Mouse (Mus musculus): ENCODE measurements around the gene Exog. TPM values are rescaled to one million over a fixed set of nuclear protein-coding genes. Genes with fewer than 3 reads are reported as not detected.
A peak's percentile ranks its signal among the peaks of the same experiment; 100 is the strongest.

The Exog gene
- polyA plus RNA-seq (2012; fragmentation: generic; extraction: Trizol): 7.3 TPM
- long read RNA-seq, experiment 1, partial matches to known transcripts: 1 of 11 reads
- long read RNA-seq, experiment 1, other reads (novel, unspliced or antisense): 5 of 11 reads
- long read RNA-seq, experiment 2, transcript Exog-204 (7 exons, 2,624 nt): minor isoform, 13 of 186 reads
- long read RNA-seq, experiment 2, transcript Exog-202 (7 exons, 2,571 nt): minor isoform, 37 of 186 reads
- long read RNA-seq, experiment 2, transcript Exog-201 (6 exons, 3,832 nt): major isoform, 104 of 186 reads
- long read RNA-seq, experiment 2, partial matches to known transcripts: 1 of 186 reads
- long read RNA-seq, experiment 2, other reads (novel, unspliced or antisense): 31 of 186 reads

DNA sequence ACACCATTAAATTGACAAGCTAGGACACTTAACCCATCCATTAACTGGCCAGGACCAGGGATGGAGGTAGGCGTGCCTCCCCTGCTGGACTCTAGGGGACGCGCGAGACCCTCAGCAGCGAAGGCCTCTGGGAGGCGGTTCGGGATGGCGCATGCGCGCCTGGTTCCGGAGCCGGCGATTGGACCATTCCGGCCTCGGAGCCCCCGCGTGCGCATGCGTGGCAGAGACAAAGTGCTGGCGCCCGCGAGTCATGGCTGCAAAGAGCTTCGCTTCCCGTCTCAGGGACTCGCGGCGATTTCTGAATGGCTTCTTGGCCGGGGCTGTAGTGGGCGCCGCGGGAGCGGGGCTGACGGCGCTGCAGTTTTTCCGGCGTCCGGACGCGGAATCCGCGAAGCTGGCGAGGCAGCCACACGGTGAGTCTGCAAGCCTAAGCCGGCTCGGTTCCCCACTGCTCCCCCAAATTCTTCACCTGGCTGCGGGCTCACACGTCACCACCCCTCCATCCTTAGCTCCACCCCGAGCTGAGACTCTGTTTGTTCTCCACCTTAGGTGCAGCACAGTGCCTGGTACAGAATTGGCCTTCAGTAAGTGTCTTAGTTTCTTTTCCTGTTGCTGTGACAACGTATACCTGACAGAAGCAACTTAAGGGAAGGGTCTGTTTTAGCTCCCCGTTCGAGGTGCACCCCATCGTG lies at the start of gene Exog:
Exog (plus strand) TSS at position 206 of the 692 bp plus-strand sequence.
- Histone ChIP-seq H3K36me3 (ENCODE audit: control insufficient read depth, insufficient read depth) (peaks cover 20% of the 10 kb centered on the region), H3K79me2 (ENCODE audit: control insufficient read depth, insufficient read depth) (peaks cover 17% of the 10 kb centered on the region), H3ac (ENCODE audit: control insufficient read depth, insufficient read length, low read depth) (peak within 1 kb of the TSS; percentile 95), H3K4me3 (ENCODE audit: insufficient read depth, poor library complexity, severe bottlenecking) (peak within 1 kb of the TSS; percentile 59), H3K27me3 (ENCODE audit: control insufficient read depth, insufficient read depth, insufficient read length) (no peaks in the 10 kb centered on the region), H3K79me3 (ENCODE audit: low read depth) (peaks cover 13% of the 10 kb centered on the region)
- TF ChIP-seq FOSL1 (IDR thresholded peaks at IDR 0.05; ENCODE audit: insufficient read depth, low read length, poor library complexity, severe bottlenecking) (no peak), MYOG (IDR thresholded peaks at IDR 0.05; ENCODE audit: control insufficient read depth, extremely low read depth, insufficient read length) (no peak), MAX (IDR thresholded peaks at IDR 0.05) (peak; percentile 66), CTCF (IDR thresholded peaks at IDR 0.05; ENCODE audit: control insufficient read depth, insufficient read depth, insufficient read length) (peak; percentile 89), CEBPB (IDR thresholded peaks at IDR 0.05; ENCODE audit: low read depth) (no peak), MYOD1 (IDR thresholded peaks at IDR 0.05; ENCODE audit: control insufficient read depth, insufficient read length, low read depth) (no peak), USF1 (IDR thresholded peaks at IDR 0.05; ENCODE audit: low read depth) (no peak)

DNA sequence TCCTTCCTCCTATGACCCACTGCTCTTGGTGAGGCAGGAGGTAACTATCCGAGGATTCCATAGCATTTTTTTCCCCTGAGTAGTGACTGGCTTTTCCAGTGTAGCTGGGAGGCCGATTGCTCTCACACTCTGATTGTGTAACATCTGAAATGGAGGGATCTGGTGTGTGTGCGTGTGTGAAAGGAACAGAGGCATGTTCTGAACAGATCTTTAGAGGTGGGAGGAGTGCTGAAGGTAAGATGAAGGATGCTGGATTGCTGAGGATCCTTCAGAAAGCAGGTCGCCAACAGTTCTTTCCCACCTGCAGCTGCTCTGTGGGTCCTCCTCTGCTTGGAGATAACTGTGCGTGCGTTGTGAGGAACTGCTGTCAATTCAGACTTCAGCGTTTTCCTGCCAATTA lies 43.4 kb upstream of the Exog start:
- no peaks in the 10 kb centered on the region for H3K79me3 ChIP-seq (ENCODE audit: low read depth)
- no peak for TF ChIP-seq CEBPB (IDR thresholded peaks at IDR 0.05; ENCODE audit: low read depth)
- TF ChIP-seq MAX (IDR thresholded peaks at IDR 0.05): no peak
- no peak for TF ChIP-seq USF1 (IDR thresholded peaks at IDR 0.05; ENCODE audit: low read depth)
- no peak overlapping the region for H3K4me3 ChIP-seq (ENCODE audit: insufficient read depth, poor library complexity, severe bottlenecking)

DNA sequence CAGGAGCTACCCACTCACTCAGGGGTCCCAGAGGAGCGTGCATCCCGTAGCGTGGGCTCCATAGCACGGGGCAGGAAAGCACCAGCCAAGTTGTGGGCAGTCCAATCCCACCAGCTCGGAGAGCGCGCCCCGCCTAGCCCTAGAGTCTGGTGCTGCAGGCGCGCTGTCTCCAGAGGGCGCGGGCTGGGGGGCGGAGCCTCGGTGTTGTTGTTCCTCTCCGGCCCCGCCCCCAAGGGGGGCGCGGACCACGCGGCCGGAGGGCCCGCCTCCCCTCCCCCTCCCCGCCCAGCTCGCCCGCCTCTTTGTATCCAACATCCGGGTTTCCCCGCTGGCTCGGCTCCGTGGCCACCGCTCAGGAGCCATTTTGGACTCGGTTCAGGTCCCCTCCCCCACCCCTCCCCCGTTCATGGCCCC lies 42.9 kb upstream of the Exog start, which contains the start of gene Acvr2b:
Acvr2b (plus strand) TSS at position 318 of the 414 bp plus-strand sequence.
- TF ChIP-seq MAX (IDR thresholded peaks at IDR 0.05): peak; percentile 25
- no peak for TF ChIP-seq MYOG (IDR thresholded peaks at IDR 0.05; ENCODE audit: control insufficient read depth, extremely low read depth, insufficient read length)
- no peak for TF ChIP-seq CTCF (IDR thresholded peaks at IDR 0.05; ENCODE audit: control insufficient read depth, insufficient read depth, insufficient read length)
- TF ChIP-seq USF1 (IDR thresholded peaks at IDR 0.05; ENCODE audit: low read depth): no peak
- Histone ChIP-seq H3ac (ENCODE audit: control insufficient read depth, insufficient read length, low read depth) (peak within 1 kb of the TSS; percentile 77), H3K4me3 (ENCODE audit: insufficient read depth, poor library complexity, severe bottlenecking) (peak within 1 kb of the TSS; percentile 41), H3K36me3 (ENCODE audit: control insufficient read depth, insufficient read depth) (no peaks in the 10 kb centered on the region), H3K79me2 (ENCODE audit: control insufficient read depth, insufficient read depth) (no peaks in the 10 kb centered on the region), H3K27me3 (ENCODE audit: control insufficient read depth, insufficient read depth, insufficient read length) (peaks cover 7% of the 10 kb centered on the region), H3K79me3 (ENCODE audit: low read depth) (no peaks in the 10 kb centered on the region)

More for the DNA sequence above, 43.4 kb upstream of the Exog start:
- Histone ChIP-seq H3K27me3 (ENCODE audit: control insufficient read depth, insufficient read depth, insufficient read length) (peaks cover 7% of the 10 kb centered on the region), H3K36me3 (ENCODE audit: control insufficient read depth, insufficient read depth) (no peaks in the 10 kb centered on the region), H3K79me2 (ENCODE audit: control insufficient read depth, insufficient read depth) (no peaks in the 10 kb centered on the region), H3ac (ENCODE audit: control insufficient read depth, insufficient read length, low read depth) (no peak overlapping the region)

DNA sequence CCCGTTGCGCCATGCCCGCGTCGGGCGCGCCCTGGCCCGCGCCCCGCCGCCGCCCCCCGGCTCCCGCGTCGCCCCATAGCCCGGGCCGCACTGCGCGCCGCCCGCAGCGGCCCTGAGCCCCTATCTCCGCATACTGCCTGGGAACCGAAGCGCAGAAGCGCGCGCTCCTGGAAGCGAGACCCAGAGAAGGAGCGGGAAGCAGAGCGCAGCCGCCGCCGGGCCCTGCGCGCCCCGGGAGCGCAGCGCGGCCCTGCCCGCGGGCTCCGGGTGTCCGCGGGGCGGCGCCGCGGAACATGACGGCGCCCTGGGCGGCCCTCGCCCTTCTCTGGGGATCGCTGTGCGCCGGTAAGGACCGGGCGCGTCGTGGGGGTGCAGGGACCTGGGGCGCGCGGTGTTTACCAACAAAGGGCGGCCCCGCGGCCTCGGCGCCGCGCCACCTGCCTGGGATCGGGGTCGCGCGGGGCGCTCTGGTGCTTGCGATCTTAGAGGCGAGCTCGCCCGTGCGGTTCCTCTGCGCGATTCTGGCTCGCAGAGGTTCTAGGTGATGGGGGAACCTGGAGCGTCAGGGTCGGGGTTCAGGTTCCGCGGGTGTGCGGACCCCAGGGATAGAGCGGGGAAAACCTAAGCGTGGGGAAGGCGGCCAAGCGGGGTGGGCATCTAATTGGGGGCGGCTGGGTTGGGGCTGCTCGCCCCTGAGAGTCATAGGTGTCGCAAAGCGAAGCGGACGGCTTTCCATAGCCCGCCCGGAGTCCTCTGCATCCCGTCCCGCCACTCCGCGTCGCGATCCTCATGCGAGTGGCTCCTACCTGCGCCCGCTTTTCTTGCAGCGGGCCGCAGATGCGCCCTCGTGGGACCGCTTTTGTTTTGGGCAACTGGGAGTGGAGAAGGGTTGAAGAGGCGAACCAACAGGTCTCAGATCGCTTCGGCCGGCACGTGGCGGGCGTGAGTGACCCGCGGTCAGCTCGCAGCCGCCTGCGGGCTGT lies 42.2 kb upstream of the Exog start:
- Histone ChIP-seq H3K79me2 (ENCODE audit: control insufficient read depth, insufficient read depth) (no peaks in the 10 kb centered on the region), H3K27me3 (ENCODE audit: control insufficient read depth, insufficient read depth, insufficient read length) (peaks cover 6% of the 10 kb centered on the region), H3K79me3 (ENCODE audit: low read depth) (no peaks in the 10 kb centered on the region), H3ac (ENCODE audit: control insufficient read depth, insufficient read length, low read depth) (peak overlapping the region; percentile 77), H3K4me3 (ENCODE audit: insufficient read depth, poor library complexity, severe bottlenecking) (peak overlapping the region; percentile 41), H3K36me3 (ENCODE audit: control insufficient read depth, insufficient read depth) (no peaks in the 10 kb centered on the region)
- TF ChIP-seq MYOD1 (IDR thresholded peaks at IDR 0.05; ENCODE audit: control insufficient read depth, insufficient read length, low read depth) (no peak), MAX (IDR thresholded peaks at IDR 0.05) (peak; percentile 28), FOSL1 (IDR thresholded peaks at IDR 0.05; ENCODE audit: insufficient read depth, low read length, poor library complexity, severe bottlenecking) (no peak), CEBPB (IDR thresholded peaks at IDR 0.05; ENCODE audit: low read depth) (no peak), USF1 (IDR thresholded peaks at IDR 0.05; ENCODE audit: low read depth) (no peak)

GRCm38 (mm10) chr9:119403236-119403641 lies 41.5 kb upstream of the Exog start:
- Histone ChIP-seq H3K79me3 (ENCODE audit: low read depth) (no peaks in the 10 kb centered on the region), H3K4me3 (ENCODE audit: insufficient read depth, poor library complexity, severe bottlenecking) (peak overlapping the region; percentile 41), H3K36me3 (ENCODE audit: control insufficient read depth, insufficient read depth) (no peaks in the 10 kb centered on the region), H3ac (ENCODE audit: control insufficient read depth, insufficient read length, low read depth) (peak overlapping the region; percentile 77), H3K27me3 (ENCODE audit: control insufficient read depth, insufficient read depth, insufficient read length) (peaks cover 3% of the 10 kb centered on the region), H3K79me2 (ENCODE audit: control insufficient read depth, insufficient read depth) (no peaks in the 10 kb centered on the region)
- TF ChIP-seq CEBPB (IDR thresholded peaks at IDR 0.05; ENCODE audit: low read depth) (no peak), USF1 (IDR thresholded peaks at IDR 0.05; ENCODE audit: low read depth) (no peak), CTCF (IDR thresholded peaks at IDR 0.05; ENCODE audit: control insufficient read depth, insufficient read depth, insufficient read length) (no peak), MAX (IDR thresholded peaks at IDR 0.05) (no peak), MYOG (IDR thresholded peaks at IDR 0.05; ENCODE audit: control insufficient read depth, extremely low read depth, insufficient read length) (no peak), MYOD1 (IDR thresholded peaks at IDR 0.05; ENCODE audit: control insufficient read depth, insufficient read length, low read depth) (no peak)
